Mouse (Mus musculus) central nervous system, embryonic 18 days (tissue): ENCODE data around the gene Hist1h4f. TPM values are rescaled to one million over a fixed set of nuclear protein-coding genes. Genes with fewer than 3 reads are reported as not detected.

ENCODE experiments used
- polyA plus RNA-seq: library from polyadenylated mRNA; depleted of rRNA; stranded (reverse); fragments of >200 nt; gene quantifications from 2 replicates; pipeline ENCODE4 v1.2.3, GENCODE M21; 2012; rRNA removed

The Hist1h4f gene
- 4.7 and 5.8 TPM in 2 replicates for polyA plus RNA-seq

DNA sequence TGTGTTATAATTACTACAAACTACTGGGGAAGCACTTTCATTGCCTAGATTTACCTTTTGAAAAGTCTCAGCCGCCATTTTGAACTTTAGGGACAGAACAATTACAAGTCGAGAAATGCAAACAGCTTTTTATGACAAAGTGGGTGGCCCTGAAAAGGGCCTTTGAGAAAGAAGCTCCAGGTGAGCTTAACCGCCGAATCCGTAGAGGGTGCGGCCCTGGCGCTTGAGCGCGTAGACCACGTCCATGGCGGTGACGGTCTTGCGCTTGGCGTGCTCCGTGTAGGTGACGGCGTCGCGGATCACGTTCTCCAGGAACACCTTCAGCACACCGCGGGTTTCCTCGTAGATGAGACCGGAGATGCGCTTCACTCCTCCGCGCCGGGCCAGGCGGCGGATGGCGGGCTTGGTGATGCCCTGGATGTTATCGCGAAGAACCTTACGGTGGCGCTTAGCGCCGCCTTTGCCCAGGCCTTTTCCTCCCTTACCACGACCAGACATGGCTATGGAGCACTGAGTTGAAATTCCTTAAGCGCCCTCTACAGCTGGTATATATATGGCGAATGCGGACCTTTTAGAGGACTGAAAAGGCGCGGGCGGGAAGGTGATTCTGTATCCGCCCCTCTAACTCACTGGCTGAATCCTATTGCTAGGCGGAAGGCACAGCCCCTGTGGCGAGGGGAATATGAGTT is at the start of gene Hist1h4f:
TSS of gene Hist1h4f (minus strand) at position 503 of the 689 bp plus-strand sequence.

DNA sequence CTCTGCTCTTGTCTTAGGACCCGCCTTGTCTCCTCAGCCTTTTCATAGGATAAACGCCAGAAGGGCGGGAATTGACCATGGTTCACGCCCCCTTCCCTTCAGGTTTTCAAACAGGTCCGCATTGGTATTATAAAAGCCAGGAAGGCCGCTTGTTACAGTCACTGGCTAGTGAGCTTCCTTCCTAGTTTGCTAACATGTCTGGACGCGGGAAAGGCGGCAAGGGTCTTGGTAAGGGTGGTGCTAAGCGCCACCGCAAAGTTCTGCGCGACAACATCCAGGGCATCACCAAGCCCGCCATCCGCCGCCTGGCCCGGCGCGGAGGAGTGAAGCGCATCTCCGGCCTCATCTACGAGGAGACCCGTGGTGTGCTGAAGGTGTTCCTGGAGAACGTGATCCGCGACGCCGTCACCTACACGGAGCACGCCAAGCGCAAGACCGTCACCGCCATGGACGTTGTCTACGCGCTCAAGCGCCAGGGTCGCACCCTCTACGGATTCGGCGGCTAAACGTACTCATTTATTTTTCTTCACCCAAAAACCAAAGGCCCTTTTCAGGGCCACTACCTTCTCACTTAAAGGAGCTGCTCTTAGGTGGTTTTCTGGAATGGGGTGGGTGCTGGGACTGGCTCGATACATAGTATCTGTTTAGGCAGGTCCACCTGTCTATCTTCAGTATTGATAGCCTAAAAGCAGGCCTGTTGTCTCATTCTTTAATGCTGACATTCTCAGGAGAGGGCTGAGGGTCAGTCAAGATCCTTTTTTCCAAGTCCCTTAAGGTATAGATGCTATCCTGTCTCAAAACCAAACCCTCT is 30.2 kb upstream of the Hist1h4f start, which contains the start of gene Hist1h4d:
TSS of gene Hist1h4d (plus strand) at position 191 of the 811 bp plus-strand sequence.

DNA sequence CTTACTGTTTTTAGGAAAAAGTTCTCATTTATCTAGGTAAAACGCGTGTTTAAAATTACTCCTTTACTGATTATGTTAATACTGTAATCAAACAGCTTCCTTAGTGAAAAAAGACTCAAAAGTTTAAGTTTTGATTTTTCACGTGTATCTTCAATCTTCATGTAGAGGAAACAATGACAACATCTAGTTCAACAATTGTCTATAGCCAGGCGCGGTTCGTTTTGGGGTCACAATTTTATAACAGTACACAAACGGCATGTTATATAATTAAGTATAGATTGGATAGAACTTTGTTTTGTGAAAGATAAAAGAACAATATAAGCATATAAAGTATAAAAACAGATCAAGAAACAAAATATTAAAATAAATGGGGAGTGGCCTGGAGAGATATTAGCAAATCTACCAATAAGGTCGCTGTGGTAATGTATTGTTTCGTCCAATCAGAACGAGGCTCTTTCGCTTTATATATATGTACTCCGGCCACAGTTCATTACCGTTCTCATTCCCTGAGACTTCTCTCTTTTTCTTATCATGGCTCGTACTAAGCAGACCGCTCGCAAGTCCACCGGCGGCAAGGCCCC is 23.9 kb upstream of the Hist1h4f start, which contains the start of gene Hist1h3d:
TSS of gene Hist1h3d (plus strand) at position 493 of the 581 bp plus-strand sequence.

DNA sequence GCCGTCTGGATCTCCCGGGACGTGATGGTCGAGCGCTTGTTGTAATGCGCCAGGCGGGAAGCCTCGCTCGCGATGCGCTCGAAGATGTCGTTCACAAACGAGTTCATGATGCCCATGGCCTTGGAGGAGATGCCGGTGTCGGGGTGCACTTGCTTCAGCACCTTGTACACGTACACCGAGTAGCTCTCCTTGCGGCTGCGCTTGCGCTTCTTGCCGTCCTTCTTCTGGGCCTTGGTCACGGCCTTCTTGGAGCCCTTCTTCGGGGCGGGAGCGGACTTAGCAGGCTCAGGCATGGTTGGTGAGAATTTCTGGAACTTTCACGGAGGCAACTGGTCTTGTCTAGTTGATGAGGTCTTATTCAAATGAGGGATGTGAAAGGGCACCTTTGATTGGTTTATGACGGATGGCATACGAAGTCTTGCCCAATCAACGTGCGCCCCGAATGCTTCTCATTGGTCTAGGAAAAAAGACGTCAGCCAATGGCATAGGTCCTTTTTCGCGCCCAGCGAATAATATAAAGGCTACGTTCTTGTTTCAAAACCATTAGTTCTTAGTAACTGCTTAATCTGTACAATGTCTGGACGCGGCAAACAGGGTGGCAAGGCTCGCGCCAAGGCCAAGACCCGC is 22.6 kb upstream of the Hist1h4f start, which contains the start of the genes Hist1h2bf and Hist1h2ad:
TSS of gene Hist1h2bf (minus strand) at position 299 of the 627 bp plus-strand sequence.
TSS of gene Hist1h2ad (plus strand) at position 484 of the 627 bp plus-strand sequence.

DNA sequence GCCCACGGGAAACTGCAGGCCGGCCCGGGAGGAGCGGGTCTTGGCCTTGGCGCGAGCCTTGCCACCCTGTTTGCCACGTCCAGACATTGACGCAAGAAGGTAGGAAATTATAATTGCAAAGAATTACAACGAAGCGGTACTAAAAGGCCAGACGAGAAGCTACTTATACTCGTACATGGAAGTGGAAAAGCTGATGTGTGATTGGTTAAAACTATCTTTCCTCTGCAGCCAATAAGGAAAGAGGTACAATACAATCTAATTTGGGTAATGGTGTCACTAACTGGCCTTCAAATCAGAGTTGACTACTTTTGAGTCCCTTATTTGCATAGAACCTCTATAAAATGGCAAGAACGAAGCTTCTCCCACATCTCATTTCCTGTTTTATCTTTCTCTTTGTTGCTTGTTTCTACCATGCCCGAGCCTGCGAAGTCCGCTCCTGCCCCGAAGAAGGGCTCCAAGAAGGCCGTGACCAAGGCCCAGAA is 19.6 kb upstream of the Hist1h4f start, which contains the start of the genes Hist1h2ae and Hist1h2bg:
TSS of gene Hist1h2ae (minus strand) at position 199 of the 482 bp plus-strand sequence.
TSS of gene Hist1h2bg (plus strand) at position 375 of the 482 bp plus-strand sequence.

DNA sequence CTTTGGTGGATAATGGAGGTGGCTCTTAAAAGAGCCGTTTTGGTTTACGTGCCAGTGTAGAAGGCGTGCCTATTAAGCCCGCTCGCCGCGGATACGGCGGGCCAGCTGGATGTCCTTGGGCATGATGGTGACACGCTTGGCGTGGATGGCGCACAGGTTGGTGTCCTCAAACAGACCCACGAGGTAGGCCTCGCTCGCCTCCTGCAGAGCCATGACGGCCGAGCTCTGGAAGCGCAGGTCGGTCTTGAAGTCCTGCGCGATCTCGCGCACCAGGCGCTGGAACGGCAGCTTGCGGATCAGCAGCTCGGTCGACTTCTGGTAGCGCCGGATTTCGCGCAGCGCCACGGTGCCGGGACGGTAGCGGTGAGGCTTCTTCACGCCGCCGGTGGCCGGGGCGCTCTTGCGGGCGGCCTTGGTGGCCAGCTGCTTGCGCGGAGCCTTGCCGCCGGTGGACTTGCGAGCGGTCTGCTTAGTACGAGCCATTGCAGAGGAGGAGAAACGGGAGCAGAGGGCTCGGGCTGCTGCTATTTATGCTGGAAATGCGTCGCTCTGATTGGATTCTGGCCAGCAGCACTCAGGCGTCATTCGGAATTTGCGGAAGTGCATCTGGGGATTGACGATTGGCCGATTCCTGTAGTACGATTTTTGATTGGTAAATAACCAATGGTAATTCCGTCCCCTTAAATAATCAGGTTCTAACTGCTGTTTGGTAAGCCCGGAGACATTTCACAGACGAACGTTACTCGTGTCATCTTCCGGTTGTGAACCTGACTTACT is 10.6 kb upstream of the Hist1h4f start, which contains the start of gene Hist1h3e:
TSS of gene Hist1h3e (minus strand) at position 487 of the 777 bp plus-strand sequence.

DNA sequence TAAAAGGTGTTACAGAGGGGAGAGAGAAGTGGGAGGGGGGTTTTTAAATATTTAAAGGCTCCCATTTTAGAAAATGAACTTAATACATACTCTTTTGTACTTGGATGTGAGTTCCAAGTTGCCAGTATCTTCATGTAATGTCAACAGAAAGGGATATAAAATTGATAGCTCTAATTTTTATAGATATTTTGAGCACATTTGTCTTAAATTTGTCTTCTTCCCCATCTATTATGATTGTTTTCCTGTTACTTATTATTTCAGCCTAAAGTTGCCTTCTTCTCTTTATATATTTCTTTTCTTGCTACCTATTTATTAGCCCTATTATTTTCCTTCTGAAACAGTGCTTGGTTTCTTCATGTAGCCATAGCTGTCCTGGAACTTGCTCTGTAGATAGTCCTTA is 1.5 kb upstream of the Hist1h4f start, which contains the start of gene Hist1h1d:
TSS of gene Hist1h1d (plus strand) at position 301 of the 400 bp plus-strand sequence.

DNA sequence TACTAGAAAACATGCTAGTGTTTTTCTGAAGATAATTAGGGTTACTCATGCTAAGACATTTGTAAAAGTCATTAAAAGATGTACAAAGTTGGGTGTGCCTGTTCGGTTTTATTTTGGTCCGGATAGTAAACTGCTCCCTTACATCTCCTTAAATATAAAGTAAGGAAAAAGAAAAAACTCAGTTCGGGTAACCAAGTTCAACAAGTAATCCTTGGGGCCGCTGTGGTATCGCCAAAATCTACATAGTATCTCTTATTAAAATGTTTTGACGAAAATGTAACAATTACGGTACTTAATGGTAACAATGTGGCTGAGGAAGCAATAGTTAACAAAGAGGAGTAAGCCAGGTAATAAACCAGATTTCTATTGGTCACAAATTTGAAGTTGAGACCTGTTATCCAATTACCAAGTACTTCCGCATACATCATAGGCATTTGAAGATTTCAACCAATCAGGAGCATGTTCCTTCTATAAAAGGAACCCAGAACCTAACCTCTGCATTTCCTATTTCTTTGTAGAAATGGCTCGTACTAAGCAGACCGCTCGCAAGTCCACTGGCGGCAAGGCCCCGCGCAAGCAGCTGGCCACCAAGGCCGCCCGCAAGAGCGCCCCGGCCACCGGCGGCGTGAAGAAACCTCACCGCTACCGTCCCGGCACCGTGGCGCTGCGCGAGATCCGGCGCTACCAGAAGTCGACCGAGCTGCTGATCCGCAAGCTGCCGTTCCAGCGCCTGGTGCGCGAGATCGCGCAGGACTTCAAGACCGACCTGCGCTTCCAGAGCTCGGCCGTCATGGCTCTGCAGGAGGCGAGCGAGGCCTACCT is 7.3 kb downstream of the Hist1h4f start, which contains the start of gene Hist1h3f:
TSS of gene Hist1h3f (plus strand) at position 88 of the 822 bp plus-strand sequence.

DNA sequence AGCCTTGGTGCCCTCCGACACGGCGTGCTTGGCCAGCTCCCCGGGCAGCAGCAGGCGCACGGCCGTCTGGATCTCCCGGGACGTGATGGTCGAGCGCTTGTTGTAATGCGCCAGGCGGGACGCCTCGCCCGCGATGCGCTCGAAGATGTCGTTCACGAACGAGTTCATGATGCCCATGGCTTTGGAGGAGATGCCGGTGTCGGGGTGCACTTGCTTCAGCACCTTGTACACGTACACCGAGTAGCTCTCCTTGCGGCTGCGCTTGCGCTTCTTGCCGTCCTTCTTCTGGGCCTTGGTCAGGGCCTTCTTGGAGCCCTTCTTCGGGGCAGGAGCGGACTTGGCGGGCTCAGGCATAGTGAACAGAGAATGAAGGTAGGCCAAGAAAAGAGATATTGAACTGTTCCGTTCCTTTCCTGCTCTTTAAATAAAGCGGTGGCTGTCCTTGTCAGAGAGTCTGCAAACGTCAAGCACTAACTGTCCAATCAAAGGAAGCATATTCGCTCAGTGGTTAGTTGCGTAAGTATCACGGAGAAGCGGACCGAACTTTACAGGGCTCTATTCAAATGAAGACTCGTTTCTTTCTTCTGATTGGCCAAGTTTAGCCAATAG is 8.3 kb downstream of the Hist1h4f start, which contains the start of gene Hist1h2bh:
TSS of gene Hist1h2bh (minus strand) at position 394 of the 609 bp plus-strand sequence.

DNA sequence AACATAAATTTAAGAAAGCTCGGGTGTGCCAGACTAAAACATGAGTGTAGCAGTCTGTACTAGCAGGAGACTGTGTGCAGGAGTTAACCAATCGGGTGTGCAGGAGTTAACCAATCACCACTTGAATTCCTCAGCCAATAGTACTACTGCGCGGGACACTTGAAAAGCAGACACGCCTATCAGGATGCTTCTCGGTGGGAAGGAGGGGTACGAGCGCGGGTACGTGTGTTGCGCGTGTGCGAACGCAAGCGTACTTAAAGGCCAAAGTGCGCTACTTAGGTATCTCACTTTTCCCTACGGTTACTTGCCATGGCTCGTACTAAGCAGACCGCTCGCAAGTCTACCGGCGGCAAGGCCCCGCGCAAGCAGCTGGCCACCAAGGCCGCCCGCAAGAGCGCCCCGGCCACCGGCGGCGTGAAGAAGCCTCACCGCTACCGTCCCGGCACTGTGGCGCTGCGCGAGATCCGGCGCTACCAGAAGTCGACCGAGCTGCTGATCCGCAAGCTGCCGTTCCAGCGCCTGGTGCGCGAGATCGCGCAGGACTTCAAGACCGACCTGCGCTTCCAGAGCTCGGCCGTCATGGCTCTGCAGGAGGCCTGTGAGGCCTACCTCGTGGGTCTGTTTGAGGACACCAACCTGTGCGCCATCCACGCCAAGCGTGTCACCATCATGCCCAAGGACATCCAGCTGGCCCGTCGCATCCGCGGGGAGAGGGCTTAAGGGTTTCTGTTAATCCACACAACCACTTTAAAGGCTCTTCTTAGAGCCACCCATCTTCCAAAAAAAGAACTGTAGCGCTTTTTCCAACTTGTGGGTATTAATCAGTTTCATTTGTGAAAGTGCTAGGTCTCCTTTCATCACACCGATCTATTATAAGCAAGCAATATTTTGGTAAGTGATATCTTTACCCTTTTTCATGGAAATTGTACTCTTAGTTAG is 16.0 kb downstream of the Hist1h4f start, which contains the start of gene Hist1h3g:
TSS of gene Hist1h3g (plus strand) at position 286 of the 939 bp plus-strand sequence.

DNA sequence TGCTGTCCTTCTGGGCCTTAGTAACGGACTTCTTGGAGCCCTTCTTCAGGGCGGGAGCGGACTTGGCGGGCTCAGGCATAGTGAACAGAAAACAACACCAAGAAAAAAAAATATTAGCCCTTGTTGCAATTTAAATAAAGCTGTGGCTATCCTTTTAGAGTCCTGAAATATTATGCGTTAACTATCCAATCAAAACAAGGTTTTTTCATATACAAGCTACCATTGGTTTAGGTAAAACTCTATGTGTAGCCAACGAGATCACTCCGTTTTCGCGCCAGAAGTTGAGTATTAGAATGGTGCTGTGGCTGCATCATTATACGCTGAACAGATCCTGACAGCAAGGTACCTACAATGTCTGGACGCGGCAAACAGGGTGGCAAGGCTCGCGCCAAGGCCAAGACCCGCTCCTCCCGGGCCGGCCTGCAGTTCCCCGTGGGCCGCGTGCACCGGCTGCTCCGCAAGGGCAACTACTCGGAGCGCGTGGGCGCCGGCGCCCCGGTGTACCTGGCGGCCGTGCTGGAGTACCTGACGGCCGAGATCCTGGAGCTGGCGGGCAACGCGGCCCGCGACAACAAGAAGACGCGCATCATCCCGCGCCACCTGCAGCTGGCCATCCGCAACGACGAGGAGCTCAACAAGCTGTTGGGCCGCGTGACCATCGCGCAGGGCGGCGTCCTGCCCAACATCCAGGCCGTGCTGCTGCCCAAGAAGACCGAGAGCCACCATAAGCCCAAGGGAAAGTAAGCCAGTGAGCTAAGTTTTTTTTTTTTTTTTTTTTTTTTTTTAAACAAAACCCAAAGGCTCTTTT is 17.7 kb downstream of the Hist1h4f start, which contains the start of gene Hist1h2af:
TSS of gene Hist1h2af (plus strand) at position 347 of the 808 bp plus-strand sequence.

DNA sequence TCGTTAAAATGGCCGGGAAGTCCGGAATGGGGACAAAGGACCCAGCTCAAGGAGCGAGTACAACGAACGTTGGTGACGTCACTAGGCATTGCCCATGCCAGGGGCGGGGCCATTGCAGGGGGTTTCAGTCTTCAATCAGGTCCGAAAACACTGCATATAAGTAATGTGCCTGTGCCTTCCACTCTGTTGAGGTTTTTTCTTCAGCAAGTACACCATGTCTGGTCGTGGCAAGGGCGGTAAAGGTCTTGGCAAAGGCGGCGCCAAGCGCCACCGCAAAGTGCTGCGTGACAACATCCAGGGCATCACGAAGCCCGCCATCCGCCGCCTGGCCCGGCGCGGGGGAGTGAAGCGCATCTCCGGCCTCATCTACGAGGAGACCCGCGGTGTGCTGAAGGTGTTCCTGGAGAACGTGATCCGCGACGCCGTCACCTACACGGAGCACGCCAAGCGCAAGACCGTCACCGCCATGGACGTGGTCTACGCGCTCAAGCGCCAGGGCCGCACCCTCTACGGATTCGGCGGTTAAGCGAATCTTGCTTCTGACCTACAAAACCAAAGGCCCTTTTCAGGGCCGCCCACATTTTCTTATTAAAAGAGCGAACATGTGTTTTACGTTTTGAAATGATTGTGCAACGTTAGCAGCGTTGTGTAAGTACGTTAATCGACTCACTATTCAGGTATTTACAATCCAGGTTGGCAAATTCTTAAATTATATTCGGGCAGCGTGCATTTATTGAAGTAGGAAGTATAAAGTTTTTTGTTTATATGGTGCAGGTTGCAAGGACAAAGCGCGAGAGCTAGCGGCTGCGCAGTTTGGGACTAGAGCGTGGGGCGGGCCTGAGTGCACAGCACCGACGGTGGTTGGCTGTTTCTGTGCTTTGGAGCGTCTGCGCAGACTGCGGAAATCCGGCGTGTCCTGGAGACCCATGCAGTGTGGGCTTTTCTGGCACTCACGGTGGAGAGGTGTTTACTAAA is 20.3 kb downstream of the Hist1h4f start, which contains the start of gene Hist1h4h:
TSS of gene Hist1h4h (plus strand) at position 150 of the 975 bp plus-strand sequence.

